Mouse (Mus musculus) heart, adult 2 months (tissue): Measurements from ENCODE around the gene Ifi47. TPM values are rescaled to one million over a fixed set of nuclear protein-coding genes. Genes with fewer than 3 reads are reported as not detected.
"Not testable (repeated sequence)": the region's sequence is repeated elsewhere in the genome, so short reads cannot be mapped to it uniquely, and the experiment has no call there.

Source experiments
- DNase-seq, 2 experiments: peaks; one replicate each; pipeline ENCODE4 v3.0.0; 2021
- H3K27ac ChIP-seq: fragments of 200-600 bp; 2 replicates; pipeline ENCODE4 v1.8.1; 2022
- H3K27me3 ChIP-seq: fragments of 200-500 bp; 2 replicates; pipeline ENCODE4 v1.6.1; 2012; ENCODE audit warnings: mild to moderate bottlenecking, low read length, inconsistent platforms, mixed read lengths; ENCODE audit not compliant: control insufficient read depth, insufficient read depth
- H3K36me3 ChIP-seq: fragments of 200-500 bp; 2 replicates; pipeline ENCODE4 v1.6.1; 2012; ENCODE audit warnings: low read length, inconsistent platforms; ENCODE audit not compliant: control insufficient read depth, insufficient read depth
- H3K4me1 ChIP-seq: fragments of 200-500 bp; 2 replicates; pipeline ENCODE4 v1.6.1; 2011; ENCODE audit warnings: low read length; ENCODE audit not compliant: control insufficient read depth, insufficient read depth
- H3K4me3 ChIP-seq: fragments of 200-600 bp; 2 replicates; pipeline ENCODE4 v1.8.1; 2022
- H3K79me2 ChIP-seq: fragments of 200-500 bp; replicated peaks from 2 replicates; pipeline ENCODE4 v1.6.1; 2012; ENCODE audit warnings: mild to moderate bottlenecking, inconsistent platforms, low read length, moderate library complexity, mixed read lengths; ENCODE audit not compliant: control insufficient read depth, insufficient read depth
- H3K9ac ChIP-seq: fragments of 200-500 bp; 2 replicates; pipeline ENCODE4 v1.6.1; 2012; ENCODE audit warnings: low read depth, mild to moderate bottlenecking, control low read depth, inconsistent platforms, low read length, mixed read lengths
- CTCF ChIP-seq: fragments of 200-600 bp; IDR thresholded peaks from 2 replicates; pipeline ENCODE4 v1.8.1; 2022; ENCODE audit warnings: antibody characterized with exemption, mild to moderate bottlenecking, moderate library complexity
- EP300 ChIP-seq: fragments of 200-500 bp; IDR thresholded peaks from 2 replicates; pipeline ENCODE4 v1.6.1; 2011; ENCODE audit warnings: low read depth, low read length, control low read depth; ENCODE audit not compliant: insufficient read depth
- POLR2A ChIP-seq: fragments of 200-500 bp; IDR thresholded peaks from 2 replicates; pipeline ENCODE4 v1.6.1; 2011; ENCODE audit warnings: mild to moderate bottlenecking, low read depth, low read length, control low read depth; ENCODE audit not compliant: insufficient read depth
- whole genome bisulfite sequencing: fragments of 180-500 bp; shearing (Covaris S2); methylation state at CpG from one replicate; pipeline ENCODE4 v1.1.7; 2018; 5-methylcytosine and 5-hydroxymethylcytosine counted together
- intact Hi-C: fragments of 180-260 bp; cut with DNase I; formaldehyde crosslinking; loops from one replicate; pipeline ENCODE4 v1.15.1; 2025
- polyA plus RNA-seq: library from polyadenylated mRNA; depleted of rRNA; stranded (reverse); fragments of >200 nt; gene quantifications from 2 replicates; pipeline ENCODE4 v1.2.3, GENCODE M21; 2012
- total RNA-seq, 2 experiments: library from RNA; stranded (reverse); gene quantifications; 2 replicates each; pipeline ENCODE4 v1.2.3; 2021

Ifi47 gene
- total and polyA plus RNA-seq, 3 experiments = 2.5 to 3.3 (median 2.6) TPM

- H3K9ac ChIP-seq = peak within 1 kb of the TSS; percentile 45; the same call in 1 of the 2 replicates
- peak; percentile 60; the same call in 1 of the 2 replicates for TF ChIP-seq POLR2A
- H3K79me2 ChIP-seq, intact Hi-C loops, DNase-seq, H3K27me3 ChIP-seq, H3K4me1 ChIP-seq, H3K36me3 ChIP-seq: not testable (repeated sequence)
- peak within 1 kb of the TSS; percentile 74 for H3K27ac ChIP-seq
- WGBS = 28% methylated on average over 5 of the region's 5 CpGs
- peak within 1 kb of the TSS; percentile 10; the same call in 1 of the 2 replicates for H3K4me3 ChIP-seq
Observed at GRCm38 (mm10) chr11:49063713-49064469, 12.5 kb upstream of the Ifi47 start, which contains the start of gene Tgtp2. TSS of gene Tgtp2 (minus strand) at chr11:49064206.

GRCm38 (mm10) chr11:49068358-49068757 lies 8.0 kb upstream of the Ifi47 start:
- Histone ChIP-seq H3K27ac (no peak overlapping the region), H3K79me2 (no peaks in the 10 kb centered on the region), H3K4me1 (no peaks in the 10 kb centered on the region; the same call in 1 of the 2 replicates), H3K27me3 (no peaks in the 10 kb centered on the region), H3K36me3 (no peaks in the 10 kb centered on the region), H3K4me3 (no peak overlapping the region), H3K9ac (no peak overlapping the region)
- WGBS = 67% methylated on average over 1 of the region's 1 CpGs
- DNase-seq = no peak
- TF ChIP-seq POLR2A (no peak), CTCF (no peak)
- intact Hi-C loops = no loop called here

GRCm38 (mm10) chr11:49077012-49077411 lies 625 bp downstream of the Ifi47 start:
- H3K4me1 ChIP-seq = peaks cover 9% of the 10 kb centered on the region
- H3K27ac ChIP-seq = peak overlapping the region; percentile 90

GRCm38 (mm10) chr11:49078719-49079118 lies 2.3 kb downstream of the Ifi47 start:
- Histone ChIP-seq H3K27me3 (no peaks in the 10 kb centered on the region), H3K4me1 (peaks cover 16% of the 10 kb centered on the region), H3K79me2 (no peaks in the 10 kb centered on the region), H3K9ac (no peak overlapping the region), H3K27ac (peak overlapping the region; percentile 4; the same call in 1 of the 2 replicates), H3K36me3 (peaks cover 14% of the 10 kb centered on the region), H3K4me3 (no peak overlapping the region)
- intact Hi-C loops = loop anchor here (5.0 kb wide), 1 partner anchor 81 kb away; no protein-coding TSS in a partner anchor
- no peak for DNase-seq
- WGBS = 92% methylated on average over 3 of the region's 3 CpGs
- TF ChIP-seq POLR2A (no peak), EP300 (no peak), CTCF (no peak)

More at GRCm38 (mm10) chr11:49077012-49077411, 625 bp downstream of the Ifi47 start:
- intact Hi-C loops = loop anchor here (1.0 to 5.0 kb wide), 2 partner anchors 80 to 155 kb away; no protein-coding TSS in a partner anchor
- H3K4me3 ChIP-seq = peak overlapping the region; percentile 3; the same call in 1 of the 2 replicates
- 66% methylated on average over 1 of the region's 1 CpGs for WGBS
- no peaks in the 10 kb centered on the region for H3K79me2 ChIP-seq
- no peak for DNase-seq
- H3K27me3 ChIP-seq = no peaks in the 10 kb centered on the region
- peaks cover 6% of the 10 kb centered on the region for H3K36me3 ChIP-seq
- no peak overlapping the region for H3K9ac ChIP-seq
- TF ChIP-seq POLR2A = no peak
- no peak for TF ChIP-seq EP300
- TF ChIP-seq CTCF = no peak

GRCm38 (mm10) chr11:49080636-49081035 lies 4.2 kb downstream of the Ifi47 start:
- peaks cover 24% of the 10 kb centered on the region for H3K4me1 ChIP-seq
- H3K4me3 ChIP-seq = no peak overlapping the region
- no peaks in the 10 kb centered on the region for H3K27me3 ChIP-seq
- DNase-seq = no peak
- intact Hi-C loops = no loop called here
- H3K9ac ChIP-seq = no peak overlapping the region
- H3K79me2 ChIP-seq = no peaks in the 10 kb centered on the region
- H3K27ac ChIP-seq = no peak overlapping the region
- H3K36me3 ChIP-seq = peaks cover 14% of the 10 kb centered on the region
- 79% methylated on average over 1 of the region's 1 CpGs for WGBS
- no peak for TF ChIP-seq CTCF

GRCm38 (mm10) chr11:49081356-49081755 lies 5.0 kb downstream of the Ifi47 start:
- 0 out of 2 replicates have a peak overlapping the region, but pooled peaks have one; percentile 3 for H3K4me3 ChIP-seq
- intact Hi-C loops = no loop called here
- 44% methylated on average over 4 of the region's 4 CpGs for WGBS
- peak overlapping the region; percentile 72 for H3K27ac ChIP-seq
- peaks cover 25% of the 10 kb centered on the region for H3K4me1 ChIP-seq
- H3K36me3 ChIP-seq = peaks cover 14% of the 10 kb centered on the region
- H3K9ac ChIP-seq = peak overlapping the region; percentile 34
- no peaks in the 10 kb centered on the region for H3K79me2 ChIP-seq
- DNase-seq = no peak
- TF ChIP-seq EP300 (no peak), CTCF (no peak), POLR2A (no peak)
- H3K27me3 ChIP-seq = no peaks in the 10 kb centered on the region
